ENCODE assay signal across 9 mouse cellular contexts in genomic region chr9:108703373-108704110, GRCm38 (mm10). TPM values are rescaled to one million over a fixed set of nuclear protein-coding genes. Genes with fewer than 3 reads are reported as not detected.
A peak's percentile ranks its signal among the peaks of the same experiment; 100 is the strongest.
DNase-seq lines count a peak whose midpoint lies in the region; ATAC-seq and TF ChIP-seq lines count a peak whose summit lies in the region.
"Had no signal": no experiment of that assay in that cellular context is flagged by ENCODE, and none has a peak within 500 bp of the region (broad histone marks: within the 10 kb centered on the region; RNA-seq: fewer than 3 reads in every experiment).

No protein-coding gene starts in this region.

- H3K4me3 ChIP-seq in liver, adult 2 months (ENCODE audit: insufficient read depth, low read depth, low read length) = no peak overlapping the region
- H3K4me3 ChIP-seq in liver, embryonic 11.5 days (ENCODE audit: low read depth, low read length) = no peak overlapping the region
- H3K4me3 ChIP-seq in midbrain, embryonic 13.5 days (replicated peaks) = no peak overlapping the region
- H3K4me3 ChIP-seq: embryonic facial prominence, embryonic 13.5 days had no signal

- 0 out of 2 replicates have a peak overlapping the region, but pooled peaks have one; percentile 37 for H3K27ac ChIP-seq in liver, adult 2 months (replicated peaks; ENCODE audit: insufficient read depth, low read depth, low read length)
- no peak overlapping the region for H3K27ac ChIP-seq in liver, embryonic 11.5 days (ENCODE audit: low read depth, low read length)
- H3K27ac ChIP-seq in midbrain, embryonic 13.5 days = peak overlapping the region; percentile 48
- H3K27ac ChIP-seq: embryonic facial prominence, embryonic 13.5 days had no signal

- no peaks in the 10 kb centered on the region for H3K27me3 ChIP-seq in liver, adult 2 months (ENCODE audit: control insufficient read depth, insufficient read depth, low read length)
- no peaks in the 10 kb centered on the region for H3K27me3 ChIP-seq in liver, embryonic 11.5 days (replicated peaks; ENCODE audit: control insufficient read depth, insufficient read depth, low read length)
- H3K27me3 ChIP-seq in midbrain, embryonic 13.5 days = no peaks in the 10 kb centered on the region
- H3K27me3 ChIP-seq: embryonic facial prominence, embryonic 13.5 days had no signal

- no peak for TF ChIP-seq CTCF in liver, adult 2 months (IDR thresholded peaks at IDR 0.05; ENCODE audit: low read depth, low read length)

- H3K9me3 ChIP-seq in liver, embryonic 11.5 days (ENCODE audit: control insufficient read depth, low read length) = no peaks in the 10 kb centered on the region
- no peaks in the 10 kb centered on the region for H3K9me3 ChIP-seq in midbrain, embryonic 13.5 days
- H3K9me3 ChIP-seq: embryonic facial prominence, embryonic 13.5 days had no signal

- 32% methylated on average over 12 of the region's 12 CpGs for WGBS in liver, adult 2 months
- WGBS in liver, embryonic 11.5 days = 60% methylated on average over 12 of the region's 12 CpGs
- 38% methylated on average over 12 of the region's 12 CpGs for WGBS in midbrain, embryonic 13.5 days

- no peak overlapping the region for H3K4me2 ChIP-seq in liver, embryonic 11.5 days
- no peak overlapping the region for H3K4me2 ChIP-seq in midbrain, embryonic 13.5 days (replicated peaks)
- H3K4me2 ChIP-seq: embryonic facial prominence, embryonic 13.5 days had no signal

- H3K36me3 ChIP-seq in liver, adult 2 months (ENCODE audit: control insufficient read depth, insufficient read depth, low read length) = no peaks in the 10 kb centered on the region; the same call in 1 of the 2 replicates
- no peaks in the 10 kb centered on the region for H3K36me3 ChIP-seq in liver, embryonic 11.5 days (ENCODE audit: control insufficient read depth, insufficient read depth, low read length)
- no peaks in the 10 kb centered on the region for H3K36me3 ChIP-seq in midbrain, embryonic 13.5 days

- ATAC-seq in liver, embryonic 11.5 days (replicated peaks; ENCODE audit: low FRiP score) = no peak
- ATAC-seq in midbrain, embryonic 13.5 days = no peak

- no peak for TF ChIP-seq POLR2A in liver, adult 2 months (IDR thresholded peaks at IDR 0.05; ENCODE audit: extremely low read depth, insufficient read depth, low read length)

- H3K4me1 ChIP-seq in liver, adult 2 months (ENCODE audit: control insufficient read depth, insufficient read depth, low read length) = peaks cover 9% of the 10 kb centered on the region; the same call in 1 of the 2 replicates
- H3K4me1 ChIP-seq in liver, embryonic 11.5 days (replicated peaks; ENCODE audit: control insufficient read depth, insufficient read depth, low read length) = peaks cover 2% of the 10 kb centered on the region; the same call in 1 of the 2 replicates
- peaks cover 15% of the 10 kb centered on the region for H3K4me1 ChIP-seq in midbrain, embryonic 13.5 days (replicated peaks)

- no peak overlapping the region for H3K9ac ChIP-seq in liver, adult 2 months (ENCODE audit: low read depth, low read length)
- H3K9ac ChIP-seq in liver, embryonic 11.5 days (ENCODE audit: low read depth, low read length) = no peak overlapping the region
- H3K9ac ChIP-seq in midbrain, embryonic 13.5 days (replicated peaks) = 0 out of 2 replicates have a peak overlapping the region, but pooled peaks have one; percentile 21
- H3K9ac ChIP-seq: embryonic facial prominence, embryonic 13.5 days had no signal

- peak; percentile 42 for DNase-seq in liver, adult 2 months (ENCODE audit: extremely low read depth, low read depth, low spot score)
- DNase-seq in liver, embryonic 11.5 days (ENCODE audit: low spot score) = no peak
- DNase-seq in adrenal gland, postnatal 10 days = peak; percentile 37
- peak; percentile 58 to 67 for DNase-seq in heart, adult 9 months (ENCODE audit: low spot score in 2 of 2)
- no peak for DNase-seq in ovary, postnatal 36 days (ENCODE audit: low spot score)
- no peak for DNase-seq in layer of hippocampus, postnatal 14 days (ENCODE audit: low spot score in 2 of 2)
- no peak for DNase-seq in cerebellum, adult 18-20 months

- H3K79me2 ChIP-seq in liver, adult 2 months (ENCODE audit: control insufficient read depth, insufficient read depth, low read length) = peaks cover 23% of the 10 kb centered on the region

RNA-seq across cellular contexts. Expression of gene Prkar2a, which starts 14.4 kb away (rescaled TPM):
- 20.0 and 26.2 TPM in 2 replicates for total RNA-seq in liver, adult 2 months (2014; rRNA removed)
- 23.4 and 28.8 TPM in 2 replicates for polyA plus RNA-seq in liver, adult 2 months (2012; rRNA removed)
- 23.8 and 26.2 TPM in 2 replicates for polyA plus RNA-seq in liver, embryonic 11.5 days (2014; fragmentation: Nextera tagmentation; extraction: Ambion mirVana)
- 10 to 100 TPM; 31.3 to 45.1 TPM for total RNA-seq in adrenal gland, postnatal 10 days (2021)
- 49.3 and 54.0 TPM in 2 replicates for polyA plus RNA-seq in midbrain, embryonic 13.5 days (2015; fragmentation: Nextera tagmentation; extraction: Ambion mirVana)
- 10 to 100 TPM; 43.5 to 49.4 TPM for total RNA-seq in layer of hippocampus, postnatal 14 days (2021)

RNA-seq across cellular contexts. Expression of gene Slc25a20, which starts 41.7 kb away (rescaled TPM):
- total RNA-seq in liver, adult 2 months (2014; rRNA removed) = 96.4 and 118 TPM in 2 replicates
- polyA plus RNA-seq in liver, adult 2 months (2012; rRNA removed) = 52.5 and 70.6 TPM in 2 replicates
- 25.0 and 30.0 TPM in 2 replicates for polyA plus RNA-seq in liver, embryonic 11.5 days (2014; fragmentation: Nextera tagmentation; extraction: Ambion mirVana)
- total RNA-seq in adrenal gland, postnatal 10 days (2021) = 100 to 1,000 TPM; 405 to 421 TPM
- polyA plus RNA-seq in midbrain, embryonic 13.5 days (2015; fragmentation: Nextera tagmentation; extraction: Ambion mirVana) = 39.5 and 40.5 TPM in 2 replicates
- 10 to 100 TPM; 19.6 to 26.3 TPM for total RNA-seq in layer of hippocampus, postnatal 14 days (2021)

RNA-seq across cellular contexts. Expression of gene Arih2, which starts 54.4 kb away (rescaled TPM):
- 34.0 and 37.1 TPM in 2 replicates for total RNA-seq in liver, adult 2 months (2014; rRNA removed)
- 25.5 and 26.8 TPM in 2 replicates for polyA plus RNA-seq in liver, adult 2 months (2012; rRNA removed)
- polyA plus RNA-seq in liver, embryonic 11.5 days (2014; fragmentation: Nextera tagmentation; extraction: Ambion mirVana) = 47.7 and 54.2 TPM in 2 replicates
- 10 to 100 TPM; 56.1 to 59.9 TPM for total RNA-seq in adrenal gland, postnatal 10 days (2021)
- polyA plus RNA-seq in midbrain, embryonic 13.5 days (2015; fragmentation: Nextera tagmentation; extraction: Ambion mirVana) = 53.6 and 54.0 TPM in 2 replicates
- 10 to 100 TPM; 50.2 to 50.6 TPM for total RNA-seq in layer of hippocampus, postnatal 14 days (2021)

Comparison
In these comparisons a context has a peak if more than half of its experiments do, and no peak if none do; other contexts are left out.
1. DNase-seq: peak in liver, adult 2 months (single experiment), adrenal gland, postnatal 10 days (single experiment) and heart, adult 9 months (2 of 2); none in liver, embryonic 11.5 days (single experiment), ovary, postnatal 36 days (single experiment), layer of hippocampus, postnatal 14 days (0 of 2) and cerebellum, adult 18-20 months (0 of 2).